Mouse (Mus musculus) limb, embryonic 10.5 days (tissue): ENCODE measurements around the gene Arhgef2. TPM values are rescaled to one million over a fixed set of nuclear protein-coding genes. Genes with fewer than 3 reads are reported as not detected.

Experiments used
- DNase-seq: peaks from one replicate; pipeline ENCODE4 v3.0.0-alpha.2; 2017; ENCODE audit warnings: low spot score
- H3K27ac ChIP-seq: fragments of 300-500 bp; sonication (generic); 2 replicates; pipeline ENCODE4 v1.5.1; 2016; ENCODE audit warnings: mild to moderate bottlenecking
- H3K27me3 ChIP-seq: fragments of 300-500 bp; sonication (generic); 2 replicates; pipeline ENCODE4 v1.6.1; 2016; ENCODE audit warnings: low read depth, mild to moderate bottlenecking; ENCODE audit not compliant: poor library complexity, severe bottlenecking
- H3K36me3 ChIP-seq: fragments of 300-500 bp; sonication (generic); 2 replicates; pipeline ENCODE4 v1.6.1; 2016; ENCODE audit warnings: mild to moderate bottlenecking, moderate library complexity
- H3K4me1 ChIP-seq: fragments of 300-500 bp; sonication (generic); 2 replicates; pipeline ENCODE4 v1.6.1; 2016
- H3K4me3 ChIP-seq: fragments of 300-500 bp; sonication (generic); 2 replicates; pipeline ENCODE4 v1.5.1; 2016; ENCODE audit warnings: mild to moderate bottlenecking, moderate library complexity
- H3K9me3 ChIP-seq: fragments of 300-500 bp; sonication (generic); replicated peaks from 2 replicates; pipeline ENCODE4 v1.6.1; 2016; ENCODE audit warnings: mild to moderate bottlenecking
- WGBS: fragments of 180-500 bp; shearing (Covaris S2); methylation state at CpG from one replicate; pipeline ENCODE4 v1.1.7; 2016; 5-methylcytosine and 5-hydroxymethylcytosine counted together
- polyA plus RNA-seq: library from polyadenylated mRNA; unstranded; fragments of >200 nt; fragmentation: Nextera tagmentation; extraction: Ambion mirVana; gene quantifications from 2 replicates; pipeline ENCODE4 v1.2.1, GENCODE M21; 2016

Arhgef2 gene
- polyA plus RNA-seq, 1 experiment from 2014 or later = 119 TPM

- no peak for DNase-seq
- H3K4me3 ChIP-seq = peak overlapping the region; percentile 99
- peak overlapping the region; percentile 98 for H3K27ac ChIP-seq
- H3K9me3 ChIP-seq = no peaks in the 10 kb centered on the region
- H3K36me3 ChIP-seq = peaks cover 50% of the 10 kb centered on the region
- no peaks in the 10 kb centered on the region for H3K27me3 ChIP-seq
- WGBS = under 1% methylated on average over 45 of the region's 45 CpGs
- H3K4me1 ChIP-seq = peaks cover 9% of the 10 kb centered on the region
Observed at GRCm38 (mm10) chr3:88685958-88686451, 80.2 kb downstream of the Arhgef2 start.

- H3K4me1 ChIP-seq = peaks cover 9% of the 10 kb centered on the region
- H3K27me3 ChIP-seq = no peaks in the 10 kb centered on the region
- peaks cover 59% of the 10 kb centered on the region for H3K36me3 ChIP-seq
- peak overlapping the region; percentile 99 for H3K4me3 ChIP-seq
- H3K27ac ChIP-seq = peak overlapping the region; percentile 98
- no peaks in the 10 kb centered on the region for H3K9me3 ChIP-seq
- DNase-seq = no peak
- WGBS = 58% methylated on average over 13 of the region's 13 CpGs
Observed at GRCm38 (mm10) chr3:88686734-88687611, 81.2 kb downstream of the Arhgef2 start.

- H3K4me3 ChIP-seq = no peak overlapping the region
- peaks cover 79% of the 10 kb centered on the region for H3K36me3 ChIP-seq
- H3K9me3 ChIP-seq = no peaks in the 10 kb centered on the region
- no peak for DNase-seq
- H3K27me3 ChIP-seq = no peaks in the 10 kb centered on the region
- H3K27ac ChIP-seq = no peak overlapping the region
- 93% methylated on average over 5 of the region's 5 CpGs for whole genome bisulfite sequencing
- peaks cover 9% of the 10 kb centered on the region for H3K4me1 ChIP-seq
Observed at GRCm38 (mm10) chr3:88689079-88689478, 83.3 kb downstream of the Arhgef2 start.

- no peaks in the 10 kb centered on the region for H3K4me1 ChIP-seq
Observed at GRCm38 (mm10) chr3:88695545-88695944, 89.8 kb downstream of the Arhgef2 start.

More at GRCm38 (mm10) chr3:88695545-88695944, 89.8 kb downstream of the Arhgef2 start:
- no peaks in the 10 kb centered on the region for H3K9me3 ChIP-seq
- DNase-seq = no peak
- H3K27ac ChIP-seq = no peak overlapping the region
- no peaks in the 10 kb centered on the region for H3K27me3 ChIP-seq
- peaks cover 98% of the 10 kb centered on the region for H3K36me3 ChIP-seq
- H3K4me3 ChIP-seq = no peak overlapping the region

Other genes starting within 250 kb of the Arhgef2 start
- 0.83 and 1.6 TPM in 2 replicates for gene Paqr6, start 241.4 kb upstream of the Arhgef2 start, polyA plus RNA-seq
- gene Bglap3, start 233.2 kb upstream of the Arhgef2 start, polyA plus RNA-seq = 0.09 and 0.11 TPM in 2 replicates
- not detected in 2 replicates for gene Bglap2, start 227.3 kb upstream of the Arhgef2 start, polyA plus RNA-seq
- gene Bglap, start 221.5 kb upstream of the Arhgef2 start, polyA plus RNA-seq = 0.79 TPM in 1 of 2 replicates, not detected in the other
- gene Pmf1, start 195.6 kb upstream of the Arhgef2 start, polyA plus RNA-seq = 197 and 220 TPM in 2 replicates
- gene Slc25a44, start 180.8 kb upstream of the Arhgef2 start, polyA plus RNA-seq = 16.7 and 18.0 TPM in 2 replicates
- 4.7 and 6.7 TPM in 2 replicates for gene Sema4a, start 144.8 kb upstream of the Arhgef2 start, polyA plus RNA-seq
- gene Lmna, start 96.0 kb upstream of the Arhgef2 start, polyA plus RNA-seq = 9.2 and 14.5 TPM in 2 replicates
- gene Mex3a, start 73.6 kb upstream of the Arhgef2 start, polyA plus RNA-seq = 28.9 and 34.8 TPM in 2 replicates
- gene Rab25, start 57.7 kb upstream of the Arhgef2 start, polyA plus RNA-seq = 1.7 and 3.7 TPM in 2 replicates
- gene Lamtor2, start 52.9 kb upstream of the Arhgef2 start, polyA plus RNA-seq = 151 and 159 TPM in 2 replicates
- gene Ubqln4, start 52.2 kb upstream of the Arhgef2 start, polyA plus RNA-seq = 78.8 and 79.5 TPM in 2 replicates
- gene Ssr2, start 30.1 kb upstream of the Arhgef2 start, polyA plus RNA-seq = 199 and 202 TPM in 2 replicates
- not detected in 2 replicates for gene Rxfp4, start 47.2 kb downstream of the Arhgef2 start, polyA plus RNA-seq
- gene Khdc4, start 79.8 kb downstream of the Arhgef2 start, polyA plus RNA-seq = 103 and 111 TPM in 2 replicates
- 26.8 and 28.4 TPM in 2 replicates for gene Rit1, start 110.9 kb downstream of the Arhgef2 start, polyA plus RNA-seq
- gene Syt11, start 169.2 kb downstream of the Arhgef2 start, polyA plus RNA-seq = 15.1 and 28.1 TPM in 2 replicates
- gene Gon4l, start 229.3 kb downstream of the Arhgef2 start, polyA plus RNA-seq = 17.6 and 18.5 TPM in 2 replicates